Mouse (Mus musculus): ENCODE measurements at regions not wholly inside any gene's neighbourhood (a gene's known extent, or its start where the extent isn't known, plus 50 kb on each side); places are given as distances from the start of the nearest gene placed in this dataset.

GRCm38 (mm10) chr2:147927792-147928670 is 118.7 kb downstream of the Foxa2 start:
- no peak for DNase-seq

GRCm38 (mm10) chr2:147926861-147927260 is 119.9 kb downstream of the Foxa2 start:
- no peak for DNase-seq

- DNase-seq: no peak
Observed at GRCm38 (mm10) chr2:147907341-147907740, 139.4 kb downstream of the Foxa2 start.

GRCm38 (mm10) chr2:147905759-147906740 is 140.7 kb downstream of the Foxa2 start:
- no peak for DNase-seq

GRCm38 (mm10) chr2:147905118-147905517 is 141.7 kb downstream of the Foxa2 start:
- DNase-seq: no peak

GRCm38 (mm10) chr2:147899236-147899635 is 147.5 kb downstream of the Foxa2 start:
- DNase-seq: no peak

GRCm38 (mm10) chr2:147895691-147896090 is 151.1 kb downstream of the Foxa2 start:
- peak; percentile 25 for DNase-seq

GRCm38 (mm10) chr2:147894213-147894612 is 152.6 kb downstream of the Foxa2 start:
- no peak for DNase-seq

GRCm38 (mm10) chr2:147886191-147886590 is 160.6 kb downstream of the Foxa2 start:
- no peak for DNase-seq

- DNase-seq: no peak
Observed at GRCm38 (mm10) chr2:147877907-147878306, 168.9 kb downstream of the Foxa2 start.

GRCm38 (mm10) chr2:147877543-147877904 is 169.2 kb downstream of the Foxa2 start:
- no peak for DNase-seq

- no peak for DNase-seq
Observed at GRCm38 (mm10) chr2:147876708-147877542, 169.8 kb downstream of the Foxa2 start.

- DNase-seq: no peak
Observed at GRCm38 (mm10) chr2:147872972-147873371, 173.8 kb downstream of the Foxa2 start.

GRCm38 (mm10) chr2:147851186-147851802 is 195.5 kb downstream of the Foxa2 start:
- DNase-seq: no peak

- DNase-seq: no peak
Observed at GRCm38 (mm10) chr2:147846968-147847749, 199.6 kb downstream of the Foxa2 start.

GRCm38 (mm10) chr2:147845256-147845655 is 201.5 kb downstream of the Foxa2 start:
- no peak for DNase-seq

GRCm38 (mm10) chr2:147840936-147841335 is 205.8 kb downstream of the Foxa2 start:
- DNase-seq: no peak

GRCm38 (mm10) chr2:147838613-147839012 is 208.2 kb downstream of the Foxa2 start:
- DNase-seq: no peak

- DNase-seq: no peak
Observed at GRCm38 (mm10) chr2:147830551-147830950, 216.2 kb downstream of the Foxa2 start.

GRCm38 (mm10) chr2:147816951-147817350 is 229.8 kb downstream of the Foxa2 start:
- DNase-seq: no peak

GRCm38 (mm10) chr2:147814231-147814630 is 232.5 kb downstream of the Foxa2 start:
- no peak for DNase-seq

All from gastrocnemius, postnatal 10 days (tissue).